Mouse (Mus musculus) G1E (cell line): Measurements from ENCODE around the gene Ambra1.

Experiments used
- CTCF ChIP-seq: IDR thresholded peaks from 2 replicates; pipeline ENCODE4 v1.5.1; 2012; ENCODE audit warnings: low read depth, low read length, inconsistent platforms, mixed read lengths
- GATA1 ChIP-seq: IDR thresholded peaks from 2 replicates; pipeline ENCODE4 v1.6.1; 2012; ENCODE audit warnings: borderline replicate concordance, low read length, inconsistent platforms, mixed read lengths
- GATA2 ChIP-seq: IDR thresholded peaks from 2 replicates; pipeline ENCODE4 v1.6.1; 2012; ENCODE audit warnings: low read depth, low read length, inconsistent platforms, borderline replicate concordance
- TAL1 ChIP-seq: conservative IDR thresholded peaks from 2 replicates; pipeline ENCODE4 v1.6.1; 2012; ENCODE audit warnings: low read depth, low read length, inconsistent platforms, mixed read lengths

GRCm38 (mm10) chr2:91727011-91727410 is 2.9 kb upstream of the Ambra1 start:
- TF ChIP-seq CTCF (no peak), GATA1 (no peak), TAL1 (no peak), GATA2 (no peak)
